Mouse (Mus musculus) embryonic fibroblast, embryonic 13.5 days (primary cell): ENCODE data around the gene Prr14. TPM values are rescaled to one million over a fixed set of nuclear protein-coding genes. Genes with fewer than 3 reads are reported as not detected.
"Not testable (repeated sequence)": the region's sequence is repeated elsewhere in the genome, so short reads cannot be mapped to it uniquely, and the experiment has no call there.

ENCODE experiments used
- H3K27ac ChIP-seq: 2 replicates; pipeline ENCODE4 v1.5.1; 2012; ENCODE audit warnings: low read length, control low read depth, inconsistent platforms; ENCODE audit not compliant: insufficient read depth
- H3K4me1 ChIP-seq: 2 replicates; pipeline ENCODE4 v1.6.1; 2011; ENCODE audit warnings: low read length; ENCODE audit not compliant: control insufficient read depth, insufficient read depth
- H3K4me3 ChIP-seq: 2 replicates; pipeline ENCODE4 v1.5.1; 2011; ENCODE audit warnings: mild to moderate bottlenecking, control low read depth, low read length; ENCODE audit not compliant: insufficient read depth
- CTCF ChIP-seq: IDR thresholded peaks from 2 replicates; pipeline ENCODE4 v1.5.1; 2011; ENCODE audit warnings: mild to moderate bottlenecking, control low read depth, low read length, moderate library complexity, borderline replicate concordance; ENCODE audit not compliant: insufficient read depth
- POLR2A ChIP-seq: IDR thresholded peaks from 2 replicates; pipeline ENCODE4 v1.6.1; 2011; ENCODE audit warnings: low read depth, mild to moderate bottlenecking, control low read depth, low read length, moderate library complexity
- polyA plus RNA-seq: library from polyadenylated mRNA; stranded (reverse); fragments of >200 nt; gene quantifications from 2 replicates; pipeline ENCODE4 v1.2.4, GENCODE M21; 2011; ENCODE audit warnings: low read depth; ENCODE audit not compliant: missing spikeins, insufficient read length

The Prr14 gene
- polyA plus RNA-seq, 1 experiment = 73.6 TPM

- peak within 1 kb of the TSS; percentile 94 for H3K27ac ChIP-seq
- peak within 1 kb of the TSS; percentile 91 for H3K4me3 ChIP-seq
- H3K4me1 ChIP-seq = peaks cover 7% of the 10 kb centered on the region
- TF ChIP-seq CTCF (no peak), POLR2A (peak; percentile 65)
Measured at GRCm38 (mm10) chr7:127448521-127449300, 10.7 kb upstream of the Prr14 start, which contains the start of gene Zfp689. Zfp689 (minus strand) TSS chr7:127449158.

GRCm38 (mm10) chr7:127449966-127450365, 9.4 kb upstream of the Prr14 start:
- TF ChIP-seq CTCF = no peak
- no peak for TF ChIP-seq POLR2A
- H3K27ac ChIP-seq = no peak overlapping the region; the same call in 1 of the 2 replicates

GRCm38 (mm10) chr7:127453056-127453455, 6.4 kb upstream of the Prr14 start:
- no peak overlapping the region for H3K27ac ChIP-seq
- TF ChIP-seq CTCF (no peak), POLR2A (no peak)

More at GRCm38 (mm10) chr7:127449966-127450365, 9.4 kb upstream of the Prr14 start:
- peak overlapping the region; percentile 91 for H3K4me3 ChIP-seq
- peaks cover 7% of the 10 kb centered on the region for H3K4me1 ChIP-seq

GRCm38 (mm10) chr7:127454905-127455304, 4.5 kb upstream of the Prr14 start:
- TF ChIP-seq CTCF (no peak), POLR2A (no peak)
- H3K4me1 ChIP-seq = peaks cover 6% of the 10 kb centered on the region
- no peak overlapping the region for H3K27ac ChIP-seq
- H3K4me3 ChIP-seq = no peak overlapping the region

More at GRCm38 (mm10) chr7:127453056-127453455, 6.4 kb upstream of the Prr14 start:
- peaks cover 7% of the 10 kb centered on the region for H3K4me1 ChIP-seq
- no peak overlapping the region for H3K4me3 ChIP-seq

- H3K4me3 ChIP-seq, H3K27ac ChIP-seq, H3K4me1 ChIP-seq: not testable (repeated sequence)
Measured at GRCm38 (mm10) chr7:127458371-127459122, 864 bp upstream of the Prr14 start.

GRCm38 (mm10) chr7:127465191-127465590, 5.8 kb downstream of the Prr14 start:
- H3K4me3 ChIP-seq = no peak overlapping the region

GRCm38 (mm10) chr7:127465670-127466069, 6.3 kb downstream of the Prr14 start:
- H3K4me3 ChIP-seq, H3K4me1 ChIP-seq, H3K27ac ChIP-seq: not testable (repeated sequence)

More at GRCm38 (mm10) chr7:127465191-127465590, 5.8 kb downstream of the Prr14 start:
- no peak overlapping the region for H3K27ac ChIP-seq
- TF ChIP-seq POLR2A (no peak), CTCF (no peak)
- H3K4me1 ChIP-seq = no peaks in the 10 kb centered on the region

GRCm38 (mm10) chr7:127466606-127467005, 7.2 kb downstream of the Prr14 start:
- Histone ChIP-seq H3K4me1 (no peaks in the 10 kb centered on the region), H3K27ac (no peak overlapping the region), H3K4me3 (no peak overlapping the region)
- no peak for TF ChIP-seq CTCF
- TF ChIP-seq POLR2A = no peak

- peak overlapping the region; percentile 69 for H3K4me3 ChIP-seq
- H3K4me1 ChIP-seq = peaks cover 5% of the 10 kb centered on the region; the same call in 1 of the 2 replicates
- peak overlapping the region; percentile 94 for H3K27ac ChIP-seq
- TF ChIP-seq POLR2A (peak; percentile 32; the same call in 1 of the 2 replicates), CTCF (no peak)
Measured at GRCm38 (mm10) chr7:127470011-127470715, 10.8 kb downstream of the Prr14 start.
